Mouse (Mus musculus) liver, embryonic 11.5 days (tissue): ENCODE results near the gene Rhbdd3. TPM values are rescaled to one million over a fixed set of nuclear protein-coding genes. Genes with fewer than 3 reads are reported as not detected.

Source experiments
- ATAC-seq: fragments of 200-750 bp; cut with Nextera tagmentation; replicated peaks from 2 replicates; pipeline ENCODE4 v1.8.0; 2017; ENCODE audit warnings: moderate number of reproducible peaks, mild to moderate bottlenecking, moderate TSS enrichment, moderate library complexity; ENCODE audit not compliant: low FRiP score
- DNase-seq: peaks from one replicate; pipeline ENCODE4 v3.0.0-alpha.2; 2017; ENCODE audit warnings: low spot score
- H3K27ac ChIP-seq: fragments of 300-500 bp; sonication (generic); 2 replicates; pipeline ENCODE4 v1.5.1; 2014; ENCODE audit warnings: mild to moderate bottlenecking, low read depth, low read length, control low read depth
- H3K27me3 ChIP-seq: fragments of 300-500 bp; sonication (generic); replicated peaks from 2 replicates; pipeline ENCODE4 v1.6.1; 2014; ENCODE audit warnings: low read length, mixed read lengths; ENCODE audit not compliant: control insufficient read depth, insufficient read depth
- H3K36me3 ChIP-seq: fragments of 300-500 bp; sonication (generic); 2 replicates; pipeline ENCODE4 v1.6.1; 2014; ENCODE audit warnings: mild to moderate bottlenecking, low read length, moderate library complexity, mixed read lengths; ENCODE audit not compliant: control insufficient read depth, insufficient read depth
- H3K4me1 ChIP-seq: fragments of 300-500 bp; sonication (generic); replicated peaks from 2 replicates; pipeline ENCODE4 v1.6.1; 2014; ENCODE audit warnings: low read length, mixed read lengths; ENCODE audit not compliant: control insufficient read depth, insufficient read depth
- H3K4me2 ChIP-seq: fragments of 300-500 bp; sonication (generic); 2 replicates; pipeline ENCODE4 v1.6.1; 2014; ENCODE audit warnings: mild to moderate bottlenecking, control low read depth, moderate library complexity
- H3K4me3 ChIP-seq: fragments of 300-500 bp; sonication (generic); 2 replicates; pipeline ENCODE4 v1.5.1; 2014; ENCODE audit warnings: low read depth, low read length, control low read depth
- H3K9ac ChIP-seq: fragments of 300-500 bp; sonication (generic); 2 replicates; pipeline ENCODE4 v1.6.1; 2014; ENCODE audit warnings: low read depth, low read length, control low read depth
- H3K9me3 ChIP-seq: fragments of 300-500 bp; sonication (generic); 2 replicates; pipeline ENCODE4 v1.6.1; 2016; ENCODE audit warnings: low read length, inconsistent platforms, mixed read lengths; ENCODE audit not compliant: control insufficient read depth
- WGBS: fragments of 180-500 bp; shearing (Covaris S2); extraction: QIAGEN DNeasy Blood & Tissue Kit; methylation state at CpG from one replicate; pipeline ENCODE4 v1.1.7; 2014; 5-methylcytosine and 5-hydroxymethylcytosine counted together
- polyA plus RNA-seq: library from polyadenylated mRNA; unstranded; fragments of >200 nt; fragmentation: Nextera tagmentation; extraction: Ambion mirVana; gene quantifications from 2 replicates; pipeline ENCODE4 v1.2.1, GENCODE M21; 2014

Rhbdd3 gene
- polyA plus RNA-seq, 1 experiment from 2014 or later, result 29.1 TPM

GRCm38 (mm10) chr11:5149955-5150354 lies 51.2 kb downstream of the Rhbdd3 start:
- Histone ChIP-seq H3K27me3 (peaks cover 7% of the 10 kb centered on the region), H3K9me3 (no peaks in the 10 kb centered on the region), H3K4me2 (peak overlapping the region; percentile 86), H3K9ac (no peak overlapping the region), H3K4me1 (peaks cover 32% of the 10 kb centered on the region), H3K36me3 (no peaks in the 10 kb centered on the region), H3K4me3 (0 out of 2 replicates have a peak overlapping the region, but pooled peaks have one; percentile 3), H3K27ac (no peak overlapping the region)
- WGBS, result 69% methylated on average over 9 of the region's 9 CpGs
- no peak for ATAC-seq
- DNase-seq, result no peak

GRCm38 (mm10) chr11:5150416-5151246 lies 51.9 kb downstream of the Rhbdd3 start:
- peak overlapping the region; percentile 54 for H3K4me3 ChIP-seq
- 51% methylated on average over 9 of the region's 9 CpGs for WGBS
- H3K27me3 ChIP-seq, result peaks cover 7% of the 10 kb centered on the region
- no peak for DNase-seq
- no peaks in the 10 kb centered on the region for H3K36me3 ChIP-seq
- peak overlapping the region; percentile 64; the same call in 1 of the 2 replicates for H3K9ac ChIP-seq
- no peak for ATAC-seq
- H3K9me3 ChIP-seq, result no peaks in the 10 kb centered on the region
- H3K4me2 ChIP-seq, result peak overlapping the region; percentile 86
- H3K4me1 ChIP-seq, result peaks cover 35% of the 10 kb centered on the region
- H3K27ac ChIP-seq, result no peak overlapping the region

GRCm38 (mm10) chr11:5151247-5151630 lies 52.5 kb downstream of the Rhbdd3 start:
- 28% methylated on average over 4 of the region's 4 CpGs for WGBS
- H3K4me1 ChIP-seq, result peaks cover 37% of the 10 kb centered on the region
- no peaks in the 10 kb centered on the region for H3K36me3 ChIP-seq
- no peaks in the 10 kb centered on the region for H3K9me3 ChIP-seq
- H3K27ac ChIP-seq, result no peak overlapping the region
- H3K4me3 ChIP-seq, result peak overlapping the region; percentile 54
- ATAC-seq, result no peak
- no peak for DNase-seq
- H3K9ac ChIP-seq, result peak overlapping the region; percentile 64
- H3K4me2 ChIP-seq, result peak overlapping the region; percentile 86
- peaks cover 7% of the 10 kb centered on the region for H3K27me3 ChIP-seq

GRCm38 (mm10) chr11:5151680-5152337 lies 53.1 kb downstream of the Rhbdd3 start, which contains the start of gene Emid1:
TSS of gene Emid1 (minus strand) at chr11:5152257.
- no peaks in the 10 kb centered on the region for H3K36me3 ChIP-seq
- peak within 1 kb of the TSS; percentile 86 for H3K4me2 ChIP-seq
- no peaks in the 10 kb centered on the region for H3K9me3 ChIP-seq
- H3K9ac ChIP-seq, result peak within 1 kb of the TSS; percentile 64
- 0 out of 2 replicates have a peak, but pooled peaks have one; percentile 22 for ATAC-seq
- H3K4me3 ChIP-seq, result peak within 1 kb of the TSS; percentile 54
- WGBS, result under 1% methylated on average over 49 of the region's 53 CpGs
- no peak within 1 kb of the TSS for H3K27ac ChIP-seq
- peaks cover 7% of the 10 kb centered on the region for H3K27me3 ChIP-seq
- peak; percentile 67 for DNase-seq
- peaks cover 38% of the 10 kb centered on the region for H3K4me1 ChIP-seq

DNA sequence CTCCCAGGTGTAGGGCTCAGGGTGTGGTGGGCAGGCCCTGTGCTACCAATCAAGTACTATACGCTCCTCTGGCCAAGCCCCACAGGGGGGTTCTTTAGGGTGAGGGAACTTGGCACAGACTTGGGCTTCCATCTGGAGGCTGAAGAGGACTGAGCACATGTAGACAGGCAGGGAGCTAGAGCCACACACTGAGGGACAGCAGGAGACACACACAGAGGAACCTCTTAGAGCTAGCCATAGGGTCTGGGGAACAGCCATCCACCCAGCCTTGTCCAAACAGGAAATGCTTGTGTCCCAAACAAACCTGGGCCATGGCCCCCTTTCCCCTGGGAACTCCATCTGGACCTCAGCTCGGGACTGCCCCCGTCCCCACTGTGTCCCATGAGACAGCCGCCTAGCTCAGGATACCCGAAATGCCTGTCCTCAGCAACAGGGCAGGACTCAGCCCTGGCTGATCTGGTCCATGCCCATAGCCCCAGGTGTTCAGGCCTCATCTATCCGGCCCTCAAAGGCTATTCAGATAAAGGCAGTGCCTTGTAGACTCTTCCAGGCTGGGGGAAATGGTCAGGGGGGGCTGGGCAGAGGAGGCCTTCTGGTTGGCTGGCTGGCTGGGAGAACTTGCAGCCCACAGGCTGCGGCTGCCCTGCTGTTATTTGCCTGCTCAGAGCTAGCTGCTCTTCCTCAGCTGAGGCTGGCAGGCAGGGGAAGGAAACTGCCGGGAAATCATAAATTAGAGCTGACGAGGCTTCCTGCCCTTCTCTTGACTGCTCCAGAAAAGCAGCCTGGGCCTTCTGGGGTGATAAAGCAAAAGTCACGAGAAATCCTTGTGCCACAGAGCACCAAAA lies 56.5 kb downstream of the Rhbdd3 start:
- ATAC-seq, result no peak
- Histone ChIP-seq H3K27ac (no peak overlapping the region), H3K9ac (no peak overlapping the region), H3K27me3 (peaks cover 5% of the 10 kb centered on the region), H3K36me3 (no peaks in the 10 kb centered on the region), H3K4me3 (no peak overlapping the region), H3K4me1 (peaks cover 24% of the 10 kb centered on the region), H3K4me2 (no peak overlapping the region), H3K9me3 (no peaks in the 10 kb centered on the region)
- 37% methylated on average over 10 of the region's 10 CpGs for WGBS
- no peak for DNase-seq

Other genes with a start within 250 kb of the Rhbdd3 start
- 37.4 and 40.1 TPM in 2 replicates for gene Nf2, start 249.4 kb upstream of the Rhbdd3 start, polyA plus RNA-seq
- gene Nipsnap1, start 225.0 kb upstream of the Rhbdd3 start, polyA plus RNA-seq, result 89.8 and 92.7 TPM in 2 replicates
- 40.5 and 42.5 TPM in 2 replicates for gene Thoc5, start 203.6 kb upstream of the Rhbdd3 start, polyA plus RNA-seq
- gene Nefh, start 150.9 kb upstream of the Rhbdd3 start, polyA plus RNA-seq, result 0.90 and 1.1 TPM in 2 replicates
- gene Ap1b1, start 112.1 kb upstream of the Rhbdd3 start, polyA plus RNA-seq, result 126 and 139 TPM in 2 replicates
- gene Rasl10a, start 40.8 kb upstream of the Rhbdd3 start, polyA plus RNA-seq, result 0.75 and 1.3 TPM in 2 replicates
- 41.9 and 46.5 TPM in 2 replicates for gene Gas2l1, start 33.6 kb upstream of the Rhbdd3 start, polyA plus RNA-seq
- gene Ewsr1, start 340 bp downstream of the Rhbdd3 start, polyA plus RNA-seq, result 363 and 367 TPM in 2 replicates
- gene Emid1, start 53.3 kb downstream of the Rhbdd3 start, polyA plus RNA-seq, result 14.6 and 16.5 TPM in 2 replicates
- 4.6 and 5.2 TPM in 2 replicates for gene Kremen1, start 162.6 kb downstream of the Rhbdd3 start, polyA plus RNA-seq